Mouse (Mus musculus) liver, adult (tissue): ENCODE results near the gene H2afy.

Source experiments
- GATA4 ChIP-seq: IDR thresholded peaks from 2 replicates; pipeline ENCODE4 v1.6.1; 2014; ENCODE audit warnings: mild to moderate bottlenecking, low read length; ENCODE audit not compliant: insufficient replicate concordance

H2afy gene

DNA sequence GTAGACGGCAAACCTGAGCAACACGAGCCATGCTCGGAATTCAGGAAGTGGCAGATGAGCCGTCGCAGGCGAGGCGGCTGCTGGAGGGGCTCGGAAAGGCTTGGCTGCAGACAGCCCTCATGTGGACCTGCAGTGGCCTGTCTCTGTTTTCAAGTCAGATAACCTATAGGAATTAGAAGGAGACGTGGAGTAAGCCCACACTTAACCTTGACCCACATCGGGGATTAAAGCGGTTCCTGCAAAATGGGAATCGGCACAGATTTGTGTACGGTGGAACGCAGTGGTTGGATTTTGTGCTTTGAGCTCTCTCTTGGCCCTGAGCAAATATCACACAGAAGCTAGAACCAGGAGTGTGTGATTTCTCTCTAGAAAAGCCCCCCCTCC is 111.1 kb downstream of the H2afy start:
- no peak for TF ChIP-seq GATA4

DNA sequence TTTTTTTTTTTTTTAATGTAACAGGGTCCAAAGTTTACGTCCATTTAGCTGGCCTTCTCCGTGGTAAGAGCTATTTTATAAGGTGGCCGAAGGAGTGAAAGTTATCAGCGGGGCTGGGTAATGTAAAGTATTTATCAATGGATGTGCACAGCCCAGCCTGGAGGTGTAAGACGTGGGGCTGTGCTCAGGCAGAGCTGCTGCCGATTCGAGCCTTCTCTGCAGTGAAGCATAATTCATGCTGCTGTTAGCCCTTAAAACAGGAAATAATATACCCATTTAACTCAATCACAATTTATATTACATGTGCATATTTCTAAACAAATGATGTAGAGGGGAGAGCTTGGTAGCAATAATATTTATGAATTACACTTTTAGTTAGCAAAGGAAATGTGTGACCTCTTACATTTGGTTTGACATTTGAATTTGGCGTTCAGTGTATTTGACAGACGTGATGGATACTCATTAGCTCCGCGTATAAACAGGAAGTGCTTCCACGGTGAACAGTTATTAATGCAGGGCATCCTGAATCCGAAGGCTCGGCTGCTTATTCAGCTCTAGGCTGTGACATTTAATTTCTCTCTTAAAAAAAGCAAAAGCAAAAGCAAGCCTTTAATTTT is 111.6 kb downstream of the H2afy start:
- TF ChIP-seq GATA4 = no peak
